Mouse (Mus musculus): ENCODE measurements around the gene Immp2l.

The Immp2l gene

DNA sequence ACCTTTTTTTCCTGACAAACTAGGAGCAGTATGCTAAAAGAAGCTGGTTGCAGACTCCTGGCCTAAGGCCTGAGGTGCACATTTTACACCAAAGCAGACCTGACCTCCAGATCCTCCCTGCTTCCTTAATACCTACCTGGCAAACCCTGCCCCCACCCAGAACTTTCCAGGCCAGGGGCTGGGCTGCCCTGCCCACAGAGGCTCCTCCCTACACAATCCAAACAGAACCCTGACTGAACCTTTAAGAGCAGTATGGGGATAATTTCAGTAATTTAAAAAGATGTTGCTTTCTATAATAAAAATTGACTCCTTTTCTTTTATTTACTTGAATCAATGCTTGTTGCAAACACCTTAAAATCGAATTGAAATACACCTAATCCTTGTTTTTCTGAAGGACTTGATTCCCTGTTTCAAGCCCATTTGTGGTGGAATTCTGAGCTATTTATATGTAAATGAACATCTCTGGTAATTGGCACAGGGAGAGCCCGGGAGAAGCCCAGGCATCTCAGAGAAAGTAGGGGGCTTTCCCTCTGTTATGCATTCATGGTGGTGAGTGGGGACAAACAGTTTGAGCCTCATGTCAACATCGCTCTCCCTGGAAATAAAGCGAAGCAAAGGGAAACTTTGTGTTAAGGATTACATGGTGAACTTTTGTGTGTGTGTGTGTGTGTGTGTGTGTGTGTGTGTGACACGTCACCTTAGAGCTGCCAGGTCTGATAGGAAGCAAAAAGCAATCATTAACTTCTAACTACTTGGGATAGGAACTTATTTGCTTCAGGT is 535.3 kb downstream of the Immp2l start:
- no peak for DNase-seq

- no peak for DNase-seq
Measured at GRCm38 (mm10) chr12:41565540-41566432, 541.9 kb downstream of the Immp2l start.

GRCm38 (mm10) chr12:41566433-41566794 is 542.5 kb downstream of the Immp2l start:
- no peak for DNase-seq

DNA sequence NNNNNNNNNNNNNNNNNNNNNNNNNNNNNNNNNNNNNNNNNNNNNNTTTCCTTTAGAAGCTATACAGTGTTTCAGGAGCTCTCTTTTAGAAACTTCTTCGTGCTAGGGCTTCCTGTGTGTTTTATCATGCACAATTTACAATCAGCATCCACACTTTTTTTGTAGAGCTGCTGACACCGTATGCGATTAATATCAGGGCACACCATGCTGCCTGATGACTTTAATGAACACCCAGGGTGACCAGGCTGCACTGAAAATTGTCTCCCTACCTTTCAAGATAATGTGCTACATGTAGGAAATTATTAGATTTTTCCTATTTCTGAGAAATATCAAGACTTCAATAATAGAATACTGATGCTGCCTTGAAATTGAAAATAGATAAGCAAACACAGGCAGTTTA is 549.9 kb downstream of the Immp2l start:
- no peak for DNase-seq

- no peak for DNase-seq
Measured at GRCm38 (mm10) chr12:41575221-41575620, 551.3 kb downstream of the Immp2l start.

- no peak for DNase-seq
Measured at GRCm38 (mm10) chr12:41593401-41593800, 569.5 kb downstream of the Immp2l start.

- peak; percentile 17 for DNase-seq
Measured at GRCm38 (mm10) chr12:41594037-41594436, 570.1 kb downstream of the Immp2l start.

- DNase-seq = no peak
Measured at GRCm38 (mm10) chr12:41615271-41615670, 591.4 kb downstream of the Immp2l start.

DNA sequence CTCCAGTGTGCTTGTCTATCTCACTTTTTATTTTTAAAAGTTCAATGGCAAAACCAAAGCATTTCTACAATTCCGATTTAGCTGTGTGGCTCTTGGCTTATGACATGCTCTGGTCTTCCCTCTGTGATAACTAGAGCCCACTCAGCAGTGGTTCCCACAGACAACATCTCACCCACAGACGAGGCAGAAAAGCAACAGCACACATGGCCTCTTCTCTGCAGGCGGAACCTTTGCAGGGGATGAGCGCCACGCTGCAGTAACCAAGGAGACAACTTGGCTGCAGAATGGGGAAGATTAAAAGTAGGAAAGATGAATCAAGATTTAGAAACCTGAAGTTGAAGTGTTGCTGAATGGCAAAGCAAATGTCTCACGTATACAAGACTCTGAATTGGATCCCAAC is 597.5 kb downstream of the Immp2l start:
- no peak for DNase-seq

- DNase-seq = no peak
Measured at GRCm38 (mm10) chr12:41643262-41643661, 619.4 kb downstream of the Immp2l start.

- DNase-seq = no peak
Measured at GRCm38 (mm10) chr12:41644802-41645551, 621.1 kb downstream of the Immp2l start.

- DNase-seq = no peak
Measured at GRCm38 (mm10) chr12:41646956-41647575, 623.2 kb downstream of the Immp2l start.

GRCm38 (mm10) chr12:41647675-41648074 is 623.8 kb downstream of the Immp2l start:
- DNase-seq = no peak

DNA sequence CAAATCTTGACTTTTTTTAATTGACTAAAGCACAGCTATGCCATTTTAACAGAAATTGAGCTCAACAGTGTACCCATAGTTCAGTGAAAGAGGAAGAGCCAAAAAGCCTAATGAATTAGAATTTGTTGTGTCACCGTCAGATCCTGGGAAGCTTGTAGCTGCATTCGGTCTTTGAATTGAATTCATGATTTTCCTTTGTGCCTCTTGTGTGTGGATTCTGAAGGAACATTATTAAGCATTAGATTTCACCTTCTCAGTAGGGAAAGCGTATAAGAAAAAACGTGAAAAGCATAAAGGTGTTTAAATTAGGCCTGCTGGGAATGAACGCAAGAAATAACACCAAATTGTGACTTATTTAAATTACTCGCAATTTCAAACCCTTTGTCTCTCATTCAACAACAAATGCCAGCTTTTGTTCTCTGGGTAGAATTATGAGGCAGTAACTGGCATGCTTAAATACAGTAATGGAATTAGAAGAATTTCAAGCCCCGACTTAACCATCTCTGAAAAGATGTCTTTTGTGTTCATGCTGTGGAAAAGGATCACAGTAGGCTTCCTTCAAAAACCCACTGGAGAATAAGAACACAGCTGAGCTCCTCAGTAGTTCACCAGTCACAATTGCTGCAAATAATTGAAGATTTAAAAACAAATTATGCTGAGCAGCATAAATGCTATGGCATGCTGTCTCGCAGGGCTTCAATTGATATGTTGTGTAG is 626.1 kb downstream of the Immp2l start:
- no peak for DNase-seq

DNA sequence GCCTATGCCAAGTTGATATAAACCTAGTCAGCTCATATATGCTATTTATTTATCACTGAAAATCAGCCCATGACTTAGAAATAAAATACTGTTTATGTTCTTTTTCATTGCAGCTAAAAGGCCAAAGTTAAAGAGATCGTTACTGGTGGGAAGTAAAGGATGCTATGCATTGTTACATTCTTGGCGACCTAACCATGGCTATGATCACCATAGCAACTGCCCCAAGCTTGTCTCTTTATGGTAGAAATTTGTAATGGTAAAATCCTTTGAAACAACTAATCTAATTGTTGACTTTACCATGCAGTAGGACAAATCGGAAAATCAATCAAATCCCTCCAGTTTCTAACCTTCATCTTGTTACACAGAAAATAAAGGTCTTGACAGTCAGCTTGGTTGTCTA is 644.4 kb downstream of the Immp2l start:
- DNase-seq = no peak

GRCm38 (mm10) chr12:41669481-41669880 is 645.6 kb downstream of the Immp2l start:
- DNase-seq = no peak

GRCm38 (mm10) chr12:41674861-41675260 is 651.0 kb downstream of the Immp2l start:
- DNase-seq = no peak

GRCm38 (mm10) chr12:41680141-41680540 is 656.3 kb downstream of the Immp2l start:
- no peak for DNase-seq

DNA sequence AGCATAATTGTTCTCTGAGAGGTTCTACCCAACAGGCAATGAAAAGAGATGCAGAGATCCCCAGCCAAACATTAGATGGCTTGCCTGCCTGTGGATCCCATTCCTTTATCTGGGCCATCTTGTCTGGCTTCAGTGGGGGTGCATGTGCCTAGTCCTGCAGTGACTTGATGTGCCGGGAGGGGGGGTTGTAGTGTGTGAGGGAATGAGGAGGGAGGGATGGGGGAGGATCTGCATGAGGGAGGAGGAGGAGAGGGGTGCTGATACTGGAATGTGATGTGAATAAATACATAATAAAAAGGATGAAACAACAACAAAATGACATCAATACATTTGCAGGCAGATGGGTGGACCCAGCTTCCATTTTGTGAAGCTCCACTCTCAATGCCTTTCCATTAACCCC is 658.3 kb downstream of the Immp2l start:
- no peak for DNase-seq

DNA sequence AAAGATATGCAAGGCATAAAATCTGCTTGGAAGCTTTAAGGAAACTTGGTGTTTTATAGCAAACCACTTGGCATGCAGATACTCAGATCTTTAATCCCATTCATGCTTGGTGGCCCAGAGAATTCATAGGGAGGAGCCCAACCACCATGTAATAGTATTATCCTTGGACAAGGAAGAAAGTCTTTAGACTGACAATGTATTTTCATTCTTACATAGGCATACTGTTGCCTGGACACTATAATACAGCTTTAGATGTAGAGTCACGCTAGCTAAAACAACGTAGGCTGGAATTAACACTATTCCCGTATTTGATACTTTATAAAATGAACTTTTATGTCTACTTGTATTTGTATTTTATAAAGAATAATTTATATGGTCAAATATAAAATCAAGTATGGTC is 665.9 kb downstream of the Immp2l start:
- DNase-seq = no peak

- no peak for DNase-seq
Measured at GRCm38 (mm10) chr12:41710608-41711007, 686.7 kb downstream of the Immp2l start.

GRCm38 (mm10) chr12:41716946-41717345 is 693.1 kb downstream of the Immp2l start:
- no peak for DNase-seq

Measured in right cerebral cortex, postnatal 4 days (tissue).